Mouse (Mus musculus) small intestine, adult 2 months (tissue): ENCODE results near the gene Mindy4.

Experiments
- CTCF ChIP-seq: fragments of 200-500 bp; IDR thresholded peaks from 2 replicates; pipeline ENCODE4 v1.5.1; 2012; ENCODE audit warnings: low read depth, mild to moderate bottlenecking, control low read depth, inconsistent platforms, low read length, moderate library complexity, mixed read lengths; ENCODE audit not compliant: insufficient replicate concordance, insufficient read length; ENCODE audit errors: extremely low read depth
- POLR2A ChIP-seq: fragments of 200-500 bp; IDR thresholded peaks from 2 replicates; pipeline ENCODE4 v1.6.1; 2012; ENCODE audit warnings: low read depth, mild to moderate bottlenecking, control low read depth, inconsistent platforms, low read length, moderate library complexity

GRCm38 (mm10) chr6:55357636-55358031, 154.5 kb downstream of the Mindy4 start:
- no peak for TF ChIP-seq CTCF
- no peak for TF ChIP-seq POLR2A
